Mouse (Mus musculus) heart, postnatal 14 days (tissue): Measurements from ENCODE around the gene Rpl9. TPM values are rescaled to one million over a fixed set of nuclear protein-coding genes. Genes with fewer than 3 reads are reported as not detected.

Source experiments
- DNase-seq, 2 experiments: peaks; one replicate each; pipeline ENCODE4 v3.0.0; 2021 to 2022
- intact Hi-C: fragments of 180-260 bp; cut with DNase I; formaldehyde crosslinking; loops from one replicate; pipeline ENCODE4 v1.15.1; 2025
- long read RNA-seq, 2 experiments: library from polyadenylated mRNA; stranded (forward); transcript quantifications; one replicate each; pipeline ENCODE4 v2.0.0; 2021
- total RNA-seq, 2 experiments: library from RNA; stranded (reverse); gene quantifications; 2 replicates each; pipeline ENCODE4 v1.2.3; 2021

The Rpl9 gene
- 100 to 1,000 TPM; 580 to 665 TPM for total RNA-seq
- long read RNA-seq, experiment 1, transcript Rpl9-201 (8 exons, 738 nt) = major isoform, 190 of 196 reads
- long read RNA-seq, experiment 1, partial matches to known transcripts = 4 of 196 reads
- long read RNA-seq, experiment 1, other reads (novel, unspliced or antisense) = 1 of 196 reads
- long read RNA-seq, experiment 2, transcript Rpl9-201 (8 exons, 738 nt) = major isoform, 182 of 192 reads
- long read RNA-seq, experiment 2, partial matches to known transcripts = 4 of 192 reads
- long read RNA-seq, experiment 2, other reads (novel, unspliced or antisense) = 4 of 192 reads

- DNase-seq = peak; percentile 99
- intact Hi-C loops = loop anchor here (2.0 kb wide), 1 partner anchor 54 kb away; no protein-coding TSS in a partner anchor
Measured at GRCm38 (mm10) chr5:65390648-65391644, at the start of gene Rpl9, which contains the start of gene Lias. Rpl9 (minus strand) TSS chr5:65391444. Lias (plus strand) TSS chr5:65391497.

DNA sequence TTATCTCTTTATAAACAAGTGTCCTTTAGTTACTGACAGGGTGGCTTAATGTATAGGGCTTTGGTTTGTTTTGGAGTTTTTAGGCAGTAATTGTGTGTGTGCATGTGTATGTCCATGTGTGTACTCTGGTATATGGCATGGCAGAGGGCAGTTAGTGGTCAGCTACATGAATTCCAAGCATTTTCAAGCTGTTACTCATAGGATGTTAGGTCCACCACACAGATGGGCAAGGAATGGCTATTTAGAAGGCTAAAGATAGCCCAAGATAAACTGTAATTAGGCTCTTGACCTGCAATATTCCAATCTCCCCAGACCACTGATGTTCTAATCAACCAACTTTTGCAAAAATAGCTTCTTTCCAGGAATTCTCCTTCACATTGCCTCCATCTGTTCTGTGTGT is 46.8 kb upstream of the Rpl9 start:
- DNase-seq = no peak
- intact Hi-C loops = loop anchor here (5.0 kb wide), 2 partner anchors 54 to 99 kb away; partner anchors contain the start of genes Gm43552, Smim14 and Ube2k

DNA sequence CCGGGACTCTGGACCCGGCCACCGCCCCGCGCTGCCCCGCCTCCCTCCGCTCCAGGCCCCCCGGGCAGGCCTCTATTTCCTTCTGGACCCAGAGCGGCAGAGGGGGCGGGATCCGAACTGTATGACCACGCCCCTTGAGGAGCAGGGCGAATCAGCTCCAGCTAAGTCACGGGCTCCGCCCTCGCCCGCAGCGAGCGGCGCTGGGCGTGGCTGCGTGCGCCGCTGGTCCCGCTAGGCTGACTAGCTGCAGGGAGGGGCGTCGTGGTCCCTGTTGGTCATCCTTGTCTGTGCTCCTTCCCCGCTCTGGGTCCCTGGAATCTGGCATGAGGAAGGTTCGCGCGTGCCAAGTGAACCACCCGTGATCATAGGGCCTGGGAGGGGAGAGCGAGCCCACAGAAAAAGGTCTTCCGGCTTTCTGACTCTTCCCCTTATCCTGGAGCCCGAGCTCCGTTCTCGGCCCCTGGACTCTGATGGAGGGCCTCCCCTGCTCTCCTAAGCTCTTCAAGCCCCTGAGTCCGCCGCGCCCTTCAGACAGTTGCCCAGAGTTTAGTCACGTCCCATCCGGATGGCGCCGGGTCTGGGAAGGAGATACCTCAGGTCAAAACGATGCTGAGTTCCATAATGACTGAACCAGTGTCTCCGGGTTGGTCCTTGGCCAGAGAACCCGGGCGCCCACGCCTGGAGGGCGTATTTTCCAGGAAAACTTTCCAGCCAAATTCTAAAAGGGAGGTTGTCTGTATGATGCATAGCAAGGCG is 44.7 kb upstream of the Rpl9 start, which contains the start of gene Ugdh:
Gene Ugdh, minus strand, starts transcription at position 144 of the 756 bp plus-strand sequence.
- intact Hi-C loops = loop anchor here (5.0 kb wide), 2 partner anchors 56 to 101 kb away; partner anchors contain the start of genes Gm43552, Smim14 and Ube2k
- peak; percentile 98 for DNase-seq

DNA sequence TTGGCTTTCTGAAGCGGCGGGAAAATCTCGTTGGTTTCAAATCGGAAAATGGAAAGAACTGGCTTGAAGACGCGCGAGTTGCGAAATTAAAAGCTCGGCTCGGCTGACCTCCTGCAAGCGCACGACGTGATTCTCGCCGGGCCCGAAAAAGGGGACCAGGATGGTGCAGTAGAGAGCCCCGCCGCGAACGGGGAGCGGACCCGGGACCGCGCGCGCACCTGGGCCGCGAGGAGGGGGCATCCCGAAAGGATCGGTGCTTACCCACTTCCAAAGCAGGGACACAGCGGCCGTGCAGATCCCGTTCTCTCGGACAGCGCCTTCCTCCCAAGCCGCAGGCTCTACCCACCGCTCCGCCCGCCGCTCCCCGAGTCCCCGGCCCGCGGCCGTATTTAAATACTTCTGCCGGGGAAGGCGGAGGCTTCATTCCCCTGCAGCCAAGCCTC is 44.1 kb upstream of the Rpl9 start:
- intact Hi-C loops = loop anchor here (5.0 kb wide), 2 partner anchors 57 to 102 kb away; partner anchors contain the start of genes Gm43552, Smim14 and Ube2k

GRCm38 (mm10) chr5:65434471-65435362 is 43.5 kb upstream of the Rpl9 start:
- intact Hi-C loops = loop anchor here (5.0 kb wide), 3 partner anchors 43 to 103 kb away; partner anchors contain the start of genes Gm43552, Smim14 and Ube2k
- DNase-seq = no peak

More for the DNA sequence above, 44.1 kb upstream of the Rpl9 start:
- no peak for DNase-seq

GRCm38 (mm10) chr5:65429441-65429840 is 38.2 kb upstream of the Rpl9 start:
- DNase-seq = no peak
- intact Hi-C loops = no loop called here

DNA sequence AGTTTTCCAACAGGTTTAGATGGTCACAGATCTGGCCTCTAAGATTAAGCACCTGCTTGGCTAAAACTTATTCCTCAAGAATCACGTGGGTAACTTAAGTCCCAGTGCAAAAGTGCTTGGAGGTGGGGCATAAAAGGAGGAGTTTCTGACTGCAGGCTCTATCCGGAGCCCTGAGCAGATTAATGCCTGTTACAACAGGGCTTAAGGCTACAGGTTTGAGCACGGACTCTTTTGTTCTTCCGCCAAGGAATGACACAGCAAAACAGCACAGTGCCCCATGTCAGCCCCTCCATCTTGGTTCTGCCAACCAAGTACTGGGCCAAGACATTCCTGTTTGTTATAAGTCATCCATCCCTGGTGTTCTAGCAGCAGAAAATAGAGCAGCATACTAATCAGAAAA is 37.1 kb upstream of the Rpl9 start:
- DNase-seq = no peak
- intact Hi-C loops = no loop called here

GRCm38 (mm10) chr5:65425251-65425650 is 34.0 kb upstream of the Rpl9 start:
- intact Hi-C loops = no loop called here

DNA sequence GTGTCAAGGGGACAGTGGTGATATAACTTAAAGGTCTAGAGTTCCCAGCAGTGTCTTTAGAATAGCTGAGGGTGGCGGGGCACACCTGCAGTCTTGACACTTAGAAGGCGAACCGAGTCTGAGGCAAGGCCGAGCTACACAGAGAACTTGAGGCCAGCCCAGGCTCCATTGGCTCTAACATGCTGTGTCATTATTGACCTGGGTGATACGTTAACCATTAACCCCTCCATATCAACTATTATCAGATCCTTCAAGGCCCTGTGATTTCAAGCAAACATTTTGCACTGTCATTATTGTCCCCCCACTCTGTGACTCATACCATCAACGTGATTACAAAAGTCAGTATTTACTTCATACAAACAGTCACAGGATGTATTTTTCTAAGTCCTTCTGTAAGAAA is 33.0 kb upstream of the Rpl9 start:
- DNase-seq = no peak
- intact Hi-C loops = no loop called here

More at GRCm38 (mm10) chr5:65425251-65425650, 34.0 kb upstream of the Rpl9 start:
- DNase-seq = no peak

- intact Hi-C loops = no loop called here
- DNase-seq = no peak
Measured at GRCm38 (mm10) chr5:65422803-65423202, 31.6 kb upstream of the Rpl9 start.

GRCm38 (mm10) chr5:65420822-65421221 is 29.6 kb upstream of the Rpl9 start:
- no peak for DNase-seq
- intact Hi-C loops = no loop called here

DNA sequence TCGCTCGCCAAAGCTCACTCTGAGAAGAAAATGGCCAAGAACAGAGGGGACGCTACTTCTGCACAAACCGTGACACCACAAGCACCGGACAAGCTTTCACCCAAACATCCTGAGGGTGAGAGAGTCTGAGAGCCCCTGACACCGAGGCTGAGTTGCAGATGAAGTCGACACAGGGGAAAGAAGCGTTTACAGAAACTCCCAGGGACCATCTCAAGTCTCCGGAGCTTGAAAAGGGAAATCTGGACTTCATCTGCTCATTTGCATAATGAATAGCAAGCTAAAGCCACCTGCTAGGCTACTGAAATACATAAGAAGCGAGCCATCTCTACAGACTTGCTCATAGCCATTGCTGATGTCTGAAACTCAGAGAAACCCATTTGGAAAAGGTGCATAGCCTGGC is 27.9 kb upstream of the Rpl9 start:
- intact Hi-C loops = no loop called here
- DNase-seq = no peak

- intact Hi-C loops = no loop called here
- DNase-seq = peak; percentile 25 to 39
Measured at GRCm38 (mm10) chr5:65415653-65416458, 24.6 kb upstream of the Rpl9 start.

DNA sequence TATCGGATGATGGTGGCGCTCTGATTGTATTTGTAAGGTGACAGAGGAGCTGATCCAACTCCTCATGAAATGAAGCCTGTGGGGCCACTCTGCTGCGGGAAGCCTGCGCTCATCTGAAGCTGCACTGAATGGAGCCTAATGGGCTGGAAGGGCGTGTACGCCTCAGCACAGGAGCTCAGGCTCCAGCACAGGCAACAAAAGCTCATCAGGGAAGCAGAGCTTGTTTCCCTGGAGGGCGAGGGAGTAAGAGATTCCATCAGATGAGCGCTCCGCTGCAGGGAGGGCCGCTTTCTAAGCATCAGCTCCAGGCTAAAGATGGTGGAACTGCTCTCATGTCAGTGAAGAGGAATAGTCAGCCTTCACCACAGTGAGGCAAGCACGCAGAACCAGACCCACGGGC is 16.7 kb upstream of the Rpl9 start:
- DNase-seq = no peak
- intact Hi-C loops = loop anchor here (10.0 kb wide), 1 partner anchor 207 kb away; no protein-coding TSS in a partner anchor

GRCm38 (mm10) chr5:65401251-65401994 is 10.2 kb upstream of the Rpl9 start:
- peak; percentile 78 to 88 for DNase-seq
- intact Hi-C loops = loop anchor here (2.0 to 10.0 kb wide), 4 partner anchors 91 to 295 kb away; partner anchors contain the start of gene Gm43552

DNA sequence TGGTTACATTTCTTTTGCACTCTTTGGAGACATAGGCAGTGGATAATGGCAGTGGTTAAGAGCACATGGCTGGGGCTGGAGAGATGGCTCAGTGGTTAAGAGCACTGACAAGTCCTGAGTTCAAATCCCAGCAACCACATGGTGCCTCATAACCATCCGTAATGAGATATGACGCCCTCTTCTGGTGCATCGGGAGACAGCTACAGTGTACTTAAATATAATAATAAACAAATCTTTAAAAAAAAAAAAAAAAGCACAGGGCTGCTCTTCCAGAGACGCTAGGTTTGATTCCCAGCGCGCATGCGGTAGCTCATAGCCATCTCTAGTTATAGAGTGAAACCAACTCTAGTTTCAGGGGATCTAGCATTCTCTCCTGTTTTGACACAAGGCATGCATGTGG is 3.2 kb upstream of the Rpl9 start:
- intact Hi-C loops = no loop called here

DNA sequence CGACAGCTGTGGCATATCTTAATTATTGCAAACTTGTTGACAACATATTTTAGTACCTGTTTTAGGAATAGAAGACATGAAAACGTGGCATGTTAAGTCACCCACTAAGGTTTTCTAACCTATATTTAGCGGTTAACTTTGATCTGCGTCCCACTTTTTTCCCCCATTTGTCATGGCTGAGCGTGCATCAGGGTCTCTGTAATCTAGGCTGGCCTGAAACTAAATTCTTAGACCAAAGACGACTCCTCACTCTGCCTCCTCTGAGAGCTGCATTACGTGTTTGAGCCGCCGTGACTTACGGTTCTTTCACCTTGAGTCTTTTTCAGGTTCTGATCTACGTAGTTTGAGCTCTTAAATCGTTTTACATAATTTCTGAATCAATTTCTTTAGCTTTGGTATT is 509 bp upstream of the Rpl9 start:
- intact Hi-C loops = loop anchor here (2.0 kb wide), 1 partner anchor 55 kb away; no protein-coding TSS in a partner anchor
- peak in 1 of 2 experiments; percentile 6 for DNase-seq

More for the DNA sequence above, 3.2 kb upstream of the Rpl9 start:
- no peak for DNase-seq
